ENCODE assay signal across 25 mouse cellular contexts in genomic region chr16:25832576-25832975, GRCm38 (mm10).
DNase-seq lines count a peak whose midpoint lies in the region; ATAC-seq and TF ChIP-seq lines count a peak whose summit lies in the region.
"Had no signal": no experiment of that assay in that cellular context is flagged by ENCODE, and none has a peak within 500 bp of the region (broad histone marks: within the 10 kb centered on the region; RNA-seq: fewer than 3 reads in every experiment).

No protein-coding gene starts in this region.

- H3K9me3 ChIP-seq in embryonic facial prominence, embryonic 15.5 days (replicated peaks), result no peaks in the 10 kb centered on the region
- H3K9me3 ChIP-seq in embryonic facial prominence, embryonic 10.5 days, result no peaks in the 10 kb centered on the region
- H3K9me3 ChIP-seq in forebrain, embryonic 16.5 days (ENCODE audit: control insufficient read depth, low read length), result no peaks in the 10 kb centered on the region
- no peaks in the 10 kb centered on the region for H3K9me3 ChIP-seq in forebrain, embryonic 13.5 days (replicated peaks)
- H3K9me3 ChIP-seq: embryonic facial prominence, embryonic 12.5 days; forebrain, embryonic 12.5 days had no signal

- 54% methylated on average over 4 of the region's 4 CpGs for WGBS in embryonic facial prominence, embryonic 15.5 days
- 83% methylated on average over 4 of the region's 4 CpGs for WGBS in embryonic facial prominence, embryonic 10.5 days
- WGBS in forebrain, embryonic 16.5 days, result 48% methylated on average over 4 of the region's 4 CpGs
- WGBS in forebrain, embryonic 13.5 days, result 55% methylated on average over 4 of the region's 4 CpGs

- DNase-seq in embryonic facial prominence, embryonic 10.5 days (ENCODE audit: low spot score), result no peak
- no peak for DNase-seq in layer of hippocampus, adult 2 months (ENCODE audit: low spot score in 2 of 2)
- no peak for DNase-seq in layer of hippocampus, postnatal 14 days (ENCODE audit: low spot score in 2 of 2)
- DNase-seq: adrenal gland, adult 8-10 months; adrenal gland, postnatal 14 days; adrenal gland, postnatal 36 days; B cell, adult 2 months; cerebellum, adult 11 months; cerebellum, adult 18-20 months; cerebellum, adult 8-10 months; cerebellum, adult 9-11 months; cerebellum, postnatal 14 days; cerebellum, postnatal 36 days; embryo, embryonic 11 days had no signal

- H3K36me3 ChIP-seq in embryonic facial prominence, embryonic 15.5 days, result no peaks in the 10 kb centered on the region
- no peaks in the 10 kb centered on the region for H3K36me3 ChIP-seq in embryonic facial prominence, embryonic 10.5 days (replicated peaks)
- no peaks in the 10 kb centered on the region for H3K36me3 ChIP-seq in forebrain, embryonic 16.5 days (ENCODE audit: control insufficient read depth, insufficient read depth)
- H3K36me3 ChIP-seq in forebrain, embryonic 13.5 days (ENCODE audit: poor library complexity, severe bottlenecking), result no peaks in the 10 kb centered on the region
- H3K36me3 ChIP-seq: embryonic facial prominence, embryonic 12.5 days; forebrain, embryonic 12.5 days; G1E had no signal

- no peak for TF ChIP-seq CTCF in layer of hippocampus, adult 2 months (conservative IDR thresholded peaks at IDR 0.05)

- ATAC-seq in embryonic facial prominence, embryonic 15.5 days (ENCODE audit: insufficient number of reproducible peaks, low FRiP score, low TSS enrichment, low read depth), result no peak
- ATAC-seq in forebrain, embryonic 16.5 days, result peak; percentile 55; the same call in 1 of the 2 replicates
- no peak for ATAC-seq in forebrain, embryonic 13.5 days
- ATAC-seq: activated CD4-positive, CD25-positive, alpha-beta regulatory T cell, adult 4 months; CD4-positive, CD25-positive, alpha-beta regulatory T cell, adult 4 months; Patski had no signal

- H3K27ac ChIP-seq in embryonic facial prominence, embryonic 15.5 days (replicated peaks), result peak overlapping the region; percentile 55; the same call in 1 of the 2 replicates
- no peak overlapping the region for H3K27ac ChIP-seq in embryonic facial prominence, embryonic 10.5 days (replicated peaks)
- H3K27ac ChIP-seq in forebrain, embryonic 16.5 days (ENCODE audit: low read length), result no peak overlapping the region
- no peak overlapping the region for H3K27ac ChIP-seq in forebrain, embryonic 13.5 days
- peak overlapping the region; percentile 28; the same call in 1 of the 2 replicates for H3K27ac ChIP-seq in layer of hippocampus, adult 2 months
- H3K27ac ChIP-seq: embryonic facial prominence, embryonic 12.5 days; forebrain, embryonic 12.5 days had no signal

- no peak overlapping the region for H3K4me2 ChIP-seq in embryonic facial prominence, embryonic 15.5 days (replicated peaks)
- no peak overlapping the region for H3K4me2 ChIP-seq in forebrain, embryonic 16.5 days (ENCODE audit: low read length)
- H3K4me2 ChIP-seq in forebrain, embryonic 13.5 days, result no peak overlapping the region
- H3K4me2 ChIP-seq: embryonic facial prominence, embryonic 12.5 days; forebrain, embryonic 12.5 days had no signal

- no peaks in the 10 kb centered on the region for H3K27me3 ChIP-seq in embryonic facial prominence, embryonic 15.5 days
- no peaks in the 10 kb centered on the region for H3K27me3 ChIP-seq in embryonic facial prominence, embryonic 10.5 days (replicated peaks; ENCODE audit: low read depth, poor library complexity, severe bottlenecking)
- H3K27me3 ChIP-seq in forebrain, embryonic 16.5 days (replicated peaks; ENCODE audit: control insufficient read depth, insufficient read depth, low read length), result no peaks in the 10 kb centered on the region
- no peaks in the 10 kb centered on the region for H3K27me3 ChIP-seq in forebrain, embryonic 13.5 days
- H3K27me3 ChIP-seq: CH12.LX; embryonic facial prominence, embryonic 12.5 days; forebrain, embryonic 12.5 days; Patski had no signal

- no peak overlapping the region for H3K4me3 ChIP-seq in embryonic facial prominence, embryonic 15.5 days (replicated peaks)
- no peak overlapping the region for H3K4me3 ChIP-seq in embryonic facial prominence, embryonic 10.5 days
- no peak overlapping the region for H3K4me3 ChIP-seq in forebrain, embryonic 16.5 days (replicated peaks; ENCODE audit: low read length)
- H3K4me3 ChIP-seq in forebrain, embryonic 13.5 days, result no peak overlapping the region
- no peak overlapping the region for H3K4me3 ChIP-seq in layer of hippocampus, adult 2 months
- H3K4me3 ChIP-seq: embryonic facial prominence, embryonic 12.5 days; erythroblast, embryonic 14.5 days; forebrain, embryonic 12.5 days had no signal

- peaks cover 12% of the 10 kb centered on the region for H3K4me1 ChIP-seq in embryonic facial prominence, embryonic 15.5 days
- peaks cover 16% of the 10 kb centered on the region for H3K4me1 ChIP-seq in embryonic facial prominence, embryonic 10.5 days
- no peaks in the 10 kb centered on the region; the same call in 1 of the 2 replicates for H3K4me1 ChIP-seq in forebrain, embryonic 16.5 days (replicated peaks; ENCODE audit: control insufficient read depth, insufficient read depth, low read length)
- no peaks in the 10 kb centered on the region for H3K4me1 ChIP-seq in forebrain, embryonic 13.5 days
- H3K4me1 ChIP-seq: forebrain, embryonic 12.5 days had no signal

- H3K9ac ChIP-seq in embryonic facial prominence, embryonic 15.5 days, result no peak overlapping the region
- no peak overlapping the region for H3K9ac ChIP-seq in forebrain, embryonic 16.5 days (replicated peaks; ENCODE audit: low read depth, low read length)
- no peak overlapping the region for H3K9ac ChIP-seq in forebrain, embryonic 13.5 days
- H3K9ac ChIP-seq: embryonic facial prominence, embryonic 12.5 days; forebrain, embryonic 12.5 days had no signal

Comparison
In these comparisons a context has a peak if more than half of its experiments do, and no peak if none do; other contexts are left out.
1. H3K27ac ChIP-seq: peak in embryonic facial prominence, embryonic 15.5 days (single experiment) and layer of hippocampus, adult 2 months (single experiment); none in embryonic facial prominence, embryonic 10.5 days (single experiment), forebrain, embryonic 16.5 days (single experiment) and forebrain, embryonic 13.5 days (single experiment).